Mouse (Mus musculus) inflammation-experienced regulatory T-cells, adult 16 weeks (primary cell): ENCODE measurements around the gene Gm29564. TPM values are rescaled to one million over a fixed set of nuclear protein-coding genes. Genes with fewer than 3 reads are reported as not detected.

Experiments
- polyA plus RNA-seq: library from polyadenylated mRNA; unstranded; fragments of 100-300 nt; shearing (Covaris generic); gene quantifications from one replicate; pipeline ENCODE4 v1.2.1, GENCODE M21; 2017

Gene Gm29564
- not detected for polyA plus RNA-seq

GRCm38 (mm10) chrY:78212693-78213092 lies at the start of gene Gm29564:
TSS of gene Gm29564 (plus strand) at chrY:78212993.

Other genes with a start within 250 kb of the Gm29564 start
- not detected for gene Gm20867, start 249.8 kb upstream of the Gm29564 start, polyA plus RNA-seq